Mouse (Mus musculus) left cerebral cortex, postnatal 36 days (tissue): ENCODE measurements around the gene Bhlhb9. TPM values are rescaled to one million over a fixed set of nuclear protein-coding genes. Genes with fewer than 3 reads are reported as not detected.
"Not testable (repeated sequence)": the region's sequence is repeated elsewhere in the genome, so short reads cannot be mapped to it uniquely, and the experiment has no call there.

ENCODE experiments used
- DNase-seq, 2 experiments: peaks; one replicate each; pipeline ENCODE4 v3.0.0; 2021 to 2022; ENCODE audit warnings: low spot score in 2 of 2, mixed read lengths in 1 of 2
- intact Hi-C: fragments of 180-260 bp; cut with DNase I; formaldehyde crosslinking; loops from one replicate; pipeline ENCODE4 v1.15.1; 2025
- total RNA-seq, 2 experiments: library from RNA; stranded (reverse); gene quantifications; 2 replicates each; pipeline ENCODE4 v1.2.3; 2021

The Bhlhb9 gene
- total RNA-seq, result 10 to 100 TPM; 56.2 to 75.5 TPM

DNA sequence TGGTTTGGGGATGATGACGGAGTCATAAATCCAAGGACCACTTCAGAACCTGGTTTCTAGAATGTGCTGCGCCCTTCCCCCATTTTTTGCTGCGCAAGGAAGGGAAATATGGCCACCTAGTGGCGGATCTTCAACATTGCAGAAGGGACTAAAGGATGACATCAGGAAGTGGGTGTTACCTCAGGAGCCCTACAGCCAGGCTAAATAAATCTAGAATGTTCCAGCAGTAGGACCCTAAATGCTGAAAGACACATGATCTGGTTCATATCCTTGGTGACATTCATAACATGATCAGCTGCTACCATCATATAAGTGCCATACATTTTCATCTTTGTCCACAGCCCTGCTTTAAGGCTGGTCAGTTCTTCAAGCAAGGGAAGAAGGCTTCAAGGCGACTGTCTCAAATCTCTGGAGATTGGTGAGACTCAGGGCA lies at the start of gene Bhlhb9:
TSS of gene Bhlhb9 (plus strand) at position 383 of the 433 bp plus-strand sequence.
- DNase-seq, result peak; percentile 47 to 57
- intact Hi-C loops, result not testable (repeated sequence)

GRCm38 (mm10) chrX:135752832-135753231 lies 44.6 kb upstream of the Bhlhb9 start:
- DNase-seq, result peak; percentile 61 to 64

DNA sequence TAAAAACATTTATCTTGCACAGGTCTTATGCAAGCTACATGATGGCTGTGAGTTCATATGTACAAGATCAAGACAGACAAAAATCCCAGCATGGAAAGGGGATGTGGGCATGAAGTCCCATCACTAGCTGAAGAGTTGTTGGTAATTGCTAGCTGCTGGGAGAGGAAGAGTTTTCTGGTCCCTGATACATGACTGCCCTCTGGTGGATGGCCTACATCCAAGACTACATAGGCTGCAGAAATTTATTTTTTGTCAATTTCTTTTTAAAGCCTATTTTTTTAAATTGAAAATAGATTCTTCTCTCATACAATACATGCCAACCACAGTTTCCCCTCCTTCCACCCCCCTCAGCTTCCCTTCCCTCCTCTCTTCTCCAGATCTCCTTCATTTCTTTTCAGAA lies 35.7 kb upstream of the Bhlhb9 start:
- intact Hi-C loops, result no loop called here
- DNase-seq, result no peak

More at GRCm38 (mm10) chrX:135752832-135753231, 44.6 kb upstream of the Bhlhb9 start:
- intact Hi-C loops, result no loop called here

DNA sequence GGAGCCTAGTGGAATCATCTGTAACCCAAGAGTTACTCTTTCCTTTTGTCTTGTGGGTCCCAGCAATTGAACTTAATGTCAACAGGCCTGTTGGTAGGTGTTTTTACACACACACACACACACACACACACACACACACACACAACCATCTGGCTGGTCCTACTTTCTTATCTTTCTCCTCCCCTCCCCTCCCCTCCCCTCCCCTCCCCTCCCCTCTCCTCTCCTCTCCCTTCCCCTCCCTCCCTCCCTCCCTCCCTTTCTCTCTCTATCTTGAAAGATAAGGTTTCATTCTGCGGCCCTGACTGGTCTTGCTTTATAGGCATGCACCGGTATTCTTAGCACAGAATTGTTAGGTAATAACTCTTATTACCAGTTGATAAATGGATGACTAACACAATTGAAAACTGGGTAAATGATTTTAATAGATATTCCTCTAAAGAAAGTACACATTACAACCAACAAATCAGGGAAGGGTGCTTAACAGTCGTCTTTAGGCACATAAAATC lies 29.3 kb upstream of the Bhlhb9 start:
- no peak for DNase-seq
- intact Hi-C loops, result no loop called here

DNA sequence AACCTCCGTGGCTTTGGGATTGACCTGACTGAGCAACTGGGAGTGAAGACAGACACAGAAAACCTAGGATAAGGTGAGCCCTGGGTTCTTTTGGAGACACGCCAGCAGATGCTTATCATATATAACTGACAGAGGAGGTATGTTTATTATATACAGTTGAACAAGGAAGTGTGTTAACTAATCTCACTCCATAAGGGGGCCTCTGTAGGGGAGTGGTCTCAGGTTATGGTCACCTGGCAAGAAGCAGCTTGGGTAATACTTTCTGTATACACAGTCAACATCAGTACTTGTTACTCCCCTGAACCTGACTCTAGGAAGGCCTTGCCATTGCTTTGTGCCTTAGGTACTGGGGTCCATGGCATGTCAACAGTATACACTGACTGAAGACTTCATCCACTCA lies 28.8 kb upstream of the Bhlhb9 start:
- DNase-seq, result no peak
- intact Hi-C loops, result no loop called here

DNA sequence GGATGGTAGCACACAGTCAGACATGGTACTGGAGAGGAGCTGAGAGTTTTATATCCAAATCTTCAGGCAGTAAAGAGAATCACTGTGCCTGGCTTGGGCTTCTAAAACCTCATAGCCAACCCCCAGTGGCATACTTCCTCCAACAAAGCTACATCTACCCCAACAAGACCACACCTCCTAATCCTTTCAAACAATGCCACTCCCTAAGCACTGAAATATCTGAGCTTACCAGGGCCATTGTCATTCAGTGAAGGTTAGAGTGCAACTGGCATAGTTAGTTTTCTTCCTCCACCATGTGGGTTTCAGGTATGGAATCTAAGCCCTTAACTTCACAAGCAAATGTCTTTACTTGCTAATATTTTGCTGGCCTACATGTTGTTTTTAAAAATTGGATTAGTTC lies 5.9 kb upstream of the Bhlhb9 start:
- intact Hi-C loops, result no loop called here
- DNase-seq, result no peak

DNA sequence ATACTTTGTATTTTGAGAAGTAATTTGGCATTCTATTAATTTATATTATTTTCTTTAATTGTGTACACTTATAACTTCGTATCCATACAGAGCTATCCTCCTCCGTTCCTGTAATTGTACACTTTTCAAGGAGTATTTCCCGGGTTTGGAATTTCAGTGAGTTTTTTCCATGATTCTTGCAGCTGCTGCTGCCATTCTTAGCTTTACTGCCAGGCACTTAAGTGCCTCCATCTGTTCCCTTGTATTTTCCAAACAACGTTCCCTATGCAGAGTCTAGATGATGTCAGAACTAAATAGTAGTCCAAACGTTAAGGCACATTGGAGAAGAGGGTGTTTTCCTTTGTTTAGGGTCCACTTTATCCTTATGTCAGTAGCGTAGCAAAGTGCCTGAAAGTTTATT lies 5.1 kb upstream of the Bhlhb9 start:
- intact Hi-C loops, result no loop called here
- no peak for DNase-seq

GRCm38 (mm10) chrX:135795591-135796304 lies 1.6 kb upstream of the Bhlhb9 start:
- intact Hi-C loops, result not testable (repeated sequence)

GRCm38 (mm10) chrX:135796305-135797211 lies 836 bp upstream of the Bhlhb9 start:
- DNase-seq, intact Hi-C loops: not testable (repeated sequence)

More at GRCm38 (mm10) chrX:135795591-135796304, 1.6 kb upstream of the Bhlhb9 start:
- peak; percentile 50 to 73 for DNase-seq

GRCm38 (mm10) chrX:135804149-135804548 lies 6.8 kb downstream of the Bhlhb9 start:
- intact Hi-C loops, result loop anchor here (5.0 kb wide), 1 partner anchor 38 kb away; no protein-coding TSS in a partner anchor
- no peak for DNase-seq

- no peak for DNase-seq
- intact Hi-C loops, result loop anchor here (5.0 kb wide), 1 partner anchor 157 kb away; no protein-coding TSS in a partner anchor
Observed at GRCm38 (mm10) chrX:135805780-135806179, 8.4 kb downstream of the Bhlhb9 start.

DNA sequence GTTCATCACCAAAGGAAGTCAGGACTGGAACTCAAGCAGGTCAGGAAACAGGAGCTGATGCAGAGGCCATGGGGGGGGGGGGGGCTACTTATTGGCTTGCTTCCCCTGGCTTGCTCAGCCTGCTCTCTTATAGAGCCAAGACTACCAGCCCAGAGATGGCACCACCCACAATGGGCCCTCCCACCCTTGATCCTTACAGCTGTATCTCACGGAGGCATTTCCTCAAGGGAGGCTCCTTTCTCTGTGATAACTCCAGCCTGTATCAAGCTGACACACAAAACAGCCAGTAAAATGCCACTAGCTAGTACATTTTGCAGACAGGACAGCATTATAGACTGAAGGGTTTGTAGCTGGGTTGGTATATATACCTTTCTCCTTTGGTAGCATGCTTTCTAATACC lies 38.5 kb downstream of the Bhlhb9 start:
- DNase-seq, intact Hi-C loops: not testable (repeated sequence)

GRCm38 (mm10) chrX:135837896-135838295 lies 40.5 kb downstream of the Bhlhb9 start:
- intact Hi-C loops, result no loop called here
- DNase-seq, result no peak

GRCm38 (mm10) chrX:135838521-135839360 lies 41.3 kb downstream of the Bhlhb9 start, which contains the start of gene Gprasp2:
Gprasp2 (plus strand) TSS chrX:135839034.
- intact Hi-C loops, result not testable (repeated sequence)
- peak; percentile 57 to 72 for DNase-seq

GRCm38 (mm10) chrX:135839397-135840391 lies 42.3 kb downstream of the Bhlhb9 start:
- intact Hi-C loops, result loop anchor here (5.0 kb wide), 1 partner anchor 37 kb away; no protein-coding TSS in a partner anchor
- peak; percentile 13 to 32 for DNase-seq

- intact Hi-C loops, DNase-seq: not testable (repeated sequence)
Observed at GRCm38 (mm10) chrX:135866806-135867205, 69.4 kb downstream of the Bhlhb9 start.

GRCm38 (mm10) chrX:135876679-135877078 lies 79.3 kb downstream of the Bhlhb9 start:
- no peak for DNase-seq
- intact Hi-C loops, result no loop called here

- intact Hi-C loops, result no loop called here
- DNase-seq, result no peak
Observed at GRCm38 (mm10) chrX:135879626-135880025, 82.2 kb downstream of the Bhlhb9 start.
